Mouse (Mus musculus): ENCODE data around the gene Ttll4.

- TF ChIP-seq CTCF (IDR thresholded peaks at IDR 0.05; ENCODE audit: low read depth) (no peak), EP300 (IDR thresholded peaks at IDR 0.05; ENCODE audit: low read depth) (no peak)
Observed at GRCm38 (mm10) chr1:74697416-74697815, 35.9 kb downstream of the Ttll4 start.

Data from heart, postnatal 0 days (tissue).